ENCODE assay signal across 19 mouse cellular contexts in the genomic region with DNA sequence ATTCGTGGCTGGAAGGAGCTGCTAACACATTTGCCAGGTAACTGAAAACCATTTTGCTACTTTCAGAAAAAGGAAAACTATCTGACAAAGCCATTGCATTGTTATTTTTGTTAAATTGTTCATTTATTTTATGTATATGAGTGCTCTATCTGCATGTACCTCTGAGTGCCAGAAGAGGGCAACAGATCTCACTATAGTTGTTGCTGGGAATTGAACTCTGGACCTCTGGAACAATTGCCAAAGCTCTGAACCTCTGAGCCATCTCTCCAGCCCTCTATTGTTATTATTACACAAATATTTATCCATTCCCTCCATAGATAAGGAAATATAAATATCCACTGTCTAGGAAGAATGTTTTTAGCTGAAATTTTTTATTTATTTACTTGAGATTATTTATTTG.
DNase-seq lines count a peak whose midpoint lies in the region; ATAC-seq and TF ChIP-seq lines count a peak whose summit lies in the region.
"Had no signal": no experiment of that assay in that cellular context is flagged by ENCODE, and none has a peak within 500 bp of the region (broad histone marks: within the 10 kb centered on the region; RNA-seq: fewer than 3 reads in every experiment).

No protein-coding gene starts in this region.

- H3K4me3 ChIP-seq in heart, postnatal 0 days (ENCODE audit: low read depth, low read length): no peak overlapping the region
- no peak overlapping the region for H3K4me3 ChIP-seq in left cerebral cortex, adult 2 months
- no peak overlapping the region for H3K4me3 ChIP-seq in forebrain, embryonic 13.5 days
- H3K4me3 ChIP-seq: erythroblast, embryonic 14.5 days; hindbrain, embryonic 12.5 days; limb, embryonic 12.5 days had no signal

- DNase-seq in heart, postnatal 0 days (ENCODE audit: low spot score): no peak
- no peak for DNase-seq in heart, adult 8-10 months (ENCODE audit: low spot score)
- no peak for DNase-seq in left cerebral cortex, adult 2 months (ENCODE audit: extremely low spot score in 1 of 2, low spot score in 2 of 2)
- DNase-seq in left cerebral cortex, adult 9 months (ENCODE audit: low spot score in 2 of 2): no peak
- DNase-seq in 416B (ENCODE audit: low read depth): peak; percentile 34
- DNase-seq in Patski (ENCODE audit: low read depth, low spot score): no peak
- DNase-seq: adrenal gland, postnatal 25 days; cerebellum, adult 18-20 months; heart, adult 18-20 months; kidney, adult 18-20 months; lung, adult 2 months; right cerebral cortex, postnatal 14 days; thymus, postnatal 4 days had no signal

- TF ChIP-seq CTCF in heart, postnatal 0 days (IDR thresholded peaks at IDR 0.05; ENCODE audit: low read depth): peak; percentile 29; the same call in 1 of the 2 replicates
- peak; percentile 39 for TF ChIP-seq CTCF in left cerebral cortex, adult 2 months (IDR thresholded peaks at IDR 0.05)
- peak; percentile 50 for TF ChIP-seq CTCF in Patski (IDR thresholded peaks at IDR 0.05)

- no peak overlapping the region for H3K27ac ChIP-seq in heart, postnatal 0 days (ENCODE audit: low read depth)
- no peak overlapping the region for H3K27ac ChIP-seq in left cerebral cortex, adult 2 months
- no peak overlapping the region for H3K27ac ChIP-seq in forebrain, embryonic 13.5 days
- H3K27ac ChIP-seq: hindbrain, embryonic 12.5 days; limb, embryonic 12.5 days; macrophage had no signal

- H3K9me3 ChIP-seq in heart, postnatal 0 days (replicated peaks; ENCODE audit: control insufficient read depth, low read length): no peaks in the 10 kb centered on the region
- H3K9me3 ChIP-seq in forebrain, embryonic 13.5 days (replicated peaks): no peaks in the 10 kb centered on the region
- H3K9me3 ChIP-seq: hindbrain, embryonic 12.5 days; limb, embryonic 12.5 days had no signal

- H3K4me1 ChIP-seq in heart, postnatal 0 days (ENCODE audit: control insufficient read depth, insufficient read depth): no peaks in the 10 kb centered on the region
- H3K4me1 ChIP-seq in forebrain, embryonic 13.5 days: no peaks in the 10 kb centered on the region
- H3K4me1 ChIP-seq: hindbrain, embryonic 12.5 days had no signal

- intact Hi-C loops in left cerebral cortex, adult 2 months (cut with DNase I): no loop called here

- no peak for ATAC-seq in heart, postnatal 0 days (ENCODE audit: insufficient read depth, low read depth)
- no peak for ATAC-seq in Patski
- no peak for ATAC-seq in forebrain, embryonic 13.5 days

- no peak for TF ChIP-seq EP300 in heart, postnatal 0 days (IDR thresholded peaks at IDR 0.05; ENCODE audit: low read depth)

- CTCF ChIA-PET in Patski (lab: Charles Lee): interaction anchor here (1.1 to 1.5 kb wide), 4 partner anchors 23 to 30 kb away, joined by 3 to 4 read pairs (median 3); no protein-coding TSS in a partner anchor

- 92% methylated on average over 1 of the region's 1 CpGs for WGBS in heart, postnatal 0 days
- 87% methylated on average over 1 of the region's 1 CpGs for WGBS in forebrain, embryonic 13.5 days

- in situ Hi-C loops in Patski (cut with MboI; ENCODE audit: low pct_unique_long_range_greater_than_20kb): no loop called here

- no peaks in the 10 kb centered on the region for H3K27me3 ChIP-seq in heart, postnatal 0 days (ENCODE audit: control insufficient read depth, insufficient read depth, low read length)
- H3K27me3 ChIP-seq in Patski: no peaks in the 10 kb centered on the region
- H3K27me3 ChIP-seq in forebrain, embryonic 13.5 days: no peaks in the 10 kb centered on the region
- H3K27me3 ChIP-seq: hindbrain, embryonic 12.5 days; limb, embryonic 12.5 days had no signal

- no peak overlapping the region for H3K4me2 ChIP-seq in heart, postnatal 0 days (ENCODE audit: low read depth, low read length)
- no peak overlapping the region for H3K4me2 ChIP-seq in forebrain, embryonic 13.5 days
- H3K4me2 ChIP-seq: hindbrain, embryonic 12.5 days; limb, embryonic 12.5 days; midbrain, embryonic 11.5 days had no signal

- H3K36me3 ChIP-seq in heart, postnatal 0 days (replicated peaks; ENCODE audit: control insufficient read depth, insufficient read depth, low read length): peaks cover 33% of the 10 kb centered on the region
- no peaks in the 10 kb centered on the region for H3K36me3 ChIP-seq in forebrain, embryonic 13.5 days (ENCODE audit: poor library complexity, severe bottlenecking)
- H3K36me3 ChIP-seq: hindbrain, embryonic 12.5 days had no signal

- H3K9ac ChIP-seq in heart, postnatal 0 days (replicated peaks; ENCODE audit: low read depth, low read length): no peak overlapping the region
- no peak overlapping the region for H3K9ac ChIP-seq in forebrain, embryonic 13.5 days
- H3K9ac ChIP-seq: hindbrain, embryonic 12.5 days; limb, embryonic 12.5 days had no signal

- POLR2A ChIA-PET in Patski (lab: Charles Lee): no interaction called here
